Mouse (Mus musculus) midbrain, embryonic 11.5 days (tissue): Measurements from ENCODE around the gene Olfr12. TPM values are rescaled to one million over a fixed set of nuclear protein-coding genes. Genes with fewer than 3 reads are reported as not detected.

Source experiments
- ATAC-seq: fragments of 200-750 bp; cut with Nextera tagmentation; 2 replicates; pipeline ENCODE4 v1.8.0; 2017; ENCODE audit warnings: moderate TSS enrichment, moderate library complexity; ENCODE audit not compliant: low FRiP score
- DNase-seq: peaks from one replicate; pipeline ENCODE4 v3.0.0; 2015; ENCODE audit warnings: low spot score; ENCODE audit errors: missing footprints
- H3K27ac ChIP-seq: fragments of 300-500 bp; sonication (generic); 2 replicates; pipeline ENCODE4 v1.5.1; 2014; ENCODE audit warnings: low read depth, low read length
- H3K27me3 ChIP-seq: fragments of 300-500 bp; sonication (generic); 2 replicates; pipeline ENCODE4 v1.6.1; 2014; ENCODE audit warnings: mild to moderate bottlenecking, low read length, moderate library complexity, mixed read lengths; ENCODE audit not compliant: control insufficient read depth, insufficient read depth
- H3K36me3 ChIP-seq: fragments of 300-500 bp; sonication (generic); 2 replicates; pipeline ENCODE4 v1.6.1; 2014; ENCODE audit warnings: mild to moderate bottlenecking, low read length, moderate library complexity, mixed read lengths; ENCODE audit not compliant: control insufficient read depth, insufficient read depth
- H3K4me1 ChIP-seq: fragments of 300-500 bp; sonication (generic); 2 replicates; pipeline ENCODE4 v1.6.1; 2014; ENCODE audit warnings: low read length; ENCODE audit not compliant: control insufficient read depth, insufficient read depth
- H3K4me2 ChIP-seq: fragments of 300-500 bp; sonication (generic); 2 replicates; pipeline ENCODE4 v1.6.1; 2014; ENCODE audit warnings: mild to moderate bottlenecking, moderate library complexity
- H3K4me3 ChIP-seq: fragments of 300-500 bp; sonication (generic); 2 replicates; pipeline ENCODE4 v1.5.1; 2014; ENCODE audit warnings: low read depth, low read length
- H3K9ac ChIP-seq: fragments of 300-500 bp; sonication (generic); 2 replicates; pipeline ENCODE4 v1.6.1; 2014; ENCODE audit warnings: low read length
- H3K9me3 ChIP-seq: fragments of 300-500 bp; sonication (generic); 2 replicates; pipeline ENCODE4 v1.6.1; 2016; ENCODE audit warnings: low read length; ENCODE audit not compliant: control insufficient read depth
- WGBS: fragments of 180-500 bp; shearing (Covaris S2); extraction: QIAGEN DNeasy Blood & Tissue Kit; methylation state at CpG from one replicate; pipeline ENCODE4 v1.1.7; 2014; 5-methylcytosine and 5-hydroxymethylcytosine counted together
- polyA plus RNA-seq: library from polyadenylated mRNA; unstranded; fragments of >200 nt; fragmentation: Nextera tagmentation; extraction: Ambion mirVana; gene quantifications from 2 replicates; pipeline ENCODE4 v1.2.1, GENCODE M21; 2014

Olfr12 gene
- polyA plus RNA-seq, 1 experiment from 2014 or later: 0.05 TPM

DNA sequence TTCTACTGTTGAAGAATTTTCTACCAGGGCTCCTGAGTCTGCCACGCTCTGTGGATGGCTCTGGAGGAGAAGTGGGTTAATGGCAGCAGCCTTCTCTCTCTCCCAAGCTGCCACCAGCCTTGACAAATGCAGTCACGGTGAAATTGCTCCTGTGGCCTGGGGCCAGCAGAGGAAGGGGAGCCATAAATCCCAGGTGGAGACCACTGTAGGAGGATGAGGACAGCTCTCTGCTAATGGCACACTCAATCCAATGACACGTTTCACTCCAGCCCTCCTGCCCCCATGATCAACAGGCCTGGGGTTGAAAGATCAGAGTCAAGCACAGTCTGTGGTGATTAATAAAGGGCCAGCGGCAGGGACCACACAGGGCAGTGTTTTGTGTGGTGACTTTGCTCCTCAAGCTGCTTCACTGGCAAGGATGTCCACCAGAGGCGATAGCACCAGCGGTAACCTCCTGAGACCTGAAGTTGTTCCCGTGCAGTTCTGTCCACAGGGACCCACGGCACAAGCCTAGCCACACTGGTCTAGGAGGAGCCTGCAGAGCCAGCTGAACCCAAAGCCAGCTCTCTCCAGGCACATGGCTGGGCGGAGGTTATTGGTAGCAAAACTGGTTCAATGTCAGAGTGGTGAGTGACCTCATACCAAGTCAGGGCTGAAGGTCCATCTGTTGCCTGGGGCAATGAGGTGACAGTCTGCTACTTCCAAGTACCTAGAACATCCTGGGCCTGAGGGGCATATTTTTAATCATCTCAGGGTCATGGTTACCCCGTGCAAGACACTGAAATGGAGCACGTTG is 39.6 kb downstream of the Olfr12 start:
- ATAC-seq (no peak), DNase-seq (peak; percentile 45)
- no peak overlapping the region for H3K4me3 ChIP-seq
- WGBS: 81% methylated on average over 11 of the region's 11 CpGs
- H3K9ac ChIP-seq: no peak overlapping the region
- no peaks in the 10 kb centered on the region for H3K36me3 ChIP-seq
- no peaks in the 10 kb centered on the region for H3K27me3 ChIP-seq
- no peaks in the 10 kb centered on the region for H3K9me3 ChIP-seq
- no peaks in the 10 kb centered on the region for H3K4me1 ChIP-seq
- H3K27ac ChIP-seq: no peak overlapping the region
- H3K4me2 ChIP-seq: no peak overlapping the region

DNA sequence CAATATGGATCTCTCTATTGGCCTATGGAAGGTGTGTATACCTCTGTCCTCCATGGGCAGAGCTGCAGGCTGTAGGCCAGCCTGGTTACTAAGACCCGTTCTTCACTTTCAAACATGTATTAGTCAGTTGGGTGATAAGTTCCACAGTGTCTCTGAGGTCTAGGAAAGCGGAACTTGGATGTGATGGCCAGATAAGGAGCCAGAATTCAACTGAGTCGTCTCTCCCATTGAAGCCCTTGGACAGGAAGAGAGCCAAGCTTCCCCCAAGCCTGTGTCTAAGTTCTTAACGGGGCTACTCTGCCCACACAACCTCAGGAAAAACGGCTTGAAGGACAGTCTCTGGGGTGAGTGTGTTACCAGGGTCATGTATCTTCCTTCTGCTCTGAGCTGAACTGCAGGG is 41.8 kb downstream of the Olfr12 start:
- no peak overlapping the region for H3K9ac ChIP-seq
- H3K9me3 ChIP-seq: no peaks in the 10 kb centered on the region
- ATAC-seq (no peak), DNase-seq (no peak)
- no peaks in the 10 kb centered on the region for H3K4me1 ChIP-seq
- H3K4me3 ChIP-seq: no peak overlapping the region
- H3K27ac ChIP-seq: no peak overlapping the region
- WGBS: 75% methylated on average over 5 of the region's 5 CpGs
- H3K4me2 ChIP-seq: no peak overlapping the region
- no peaks in the 10 kb centered on the region for H3K27me3 ChIP-seq
- no peaks in the 10 kb centered on the region for H3K36me3 ChIP-seq

DNA sequence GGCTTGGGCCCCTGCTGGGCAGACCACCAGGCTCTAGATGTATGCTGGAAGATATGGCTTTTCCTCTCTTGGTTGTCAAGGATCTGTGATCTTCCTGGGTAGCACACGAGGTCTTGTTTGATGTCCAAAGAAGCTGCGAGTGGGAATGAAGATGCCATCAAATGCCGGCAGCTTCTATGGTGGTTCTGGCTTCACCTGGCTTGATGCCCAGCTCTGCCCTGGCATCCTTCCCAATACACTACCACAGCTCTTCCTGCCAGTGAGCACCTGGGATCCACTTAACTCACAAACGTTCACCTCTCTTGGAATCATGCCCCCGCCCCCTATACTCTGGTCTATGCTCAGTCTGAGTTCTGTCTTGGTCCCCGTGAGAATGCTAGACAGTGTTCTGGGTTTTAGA is 49.5 kb downstream of the Olfr12 start:
- no peak overlapping the region for H3K9ac ChIP-seq

DNA sequence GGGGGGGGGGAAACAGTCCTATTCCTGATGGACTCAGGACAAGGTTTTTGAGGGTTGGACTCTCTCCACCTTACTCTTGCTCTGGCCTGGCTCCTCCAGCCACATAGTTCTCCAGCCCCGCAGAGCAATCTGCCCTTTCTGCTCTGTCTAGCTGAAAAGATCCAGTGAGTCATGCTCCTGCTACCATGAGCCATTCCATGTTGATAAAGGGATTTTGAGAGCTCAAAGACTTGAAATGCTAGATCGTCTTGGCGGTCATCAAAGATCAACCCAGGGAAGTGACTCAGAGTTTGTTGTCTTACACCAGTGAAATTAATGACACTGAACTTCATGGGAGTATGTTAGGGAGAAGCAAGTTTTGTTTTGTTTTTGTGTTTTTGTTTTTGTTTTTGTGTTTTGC is 51.8 kb downstream of the Olfr12 start:
- no peaks in the 10 kb centered on the region for H3K27me3 ChIP-seq
- 86% methylated on average over 3 of the region's 3 CpGs for WGBS
- H3K4me1 ChIP-seq: no peaks in the 10 kb centered on the region
- no peak for DNase-seq
- no peak overlapping the region for H3K27ac ChIP-seq
- H3K36me3 ChIP-seq: no peaks in the 10 kb centered on the region
- H3K4me2 ChIP-seq: no peak overlapping the region
- no peaks in the 10 kb centered on the region for H3K9me3 ChIP-seq
- ATAC-seq: no peak
- no peak overlapping the region for H3K4me3 ChIP-seq
- H3K9ac ChIP-seq: no peak overlapping the region

More for the DNA sequence above, 49.5 kb downstream of the Olfr12 start:
- H3K9me3 ChIP-seq: no peaks in the 10 kb centered on the region
- ATAC-seq (no peak), DNase-seq (no peak)
- no peaks in the 10 kb centered on the region for H3K27me3 ChIP-seq
- 87% methylated on average over 6 of the region's 6 CpGs for WGBS
- H3K4me2 ChIP-seq: no peak overlapping the region
- no peak overlapping the region for H3K4me3 ChIP-seq
- H3K27ac ChIP-seq: no peak overlapping the region
- H3K36me3 ChIP-seq: no peaks in the 10 kb centered on the region
- H3K4me1 ChIP-seq: no peaks in the 10 kb centered on the region

DNA sequence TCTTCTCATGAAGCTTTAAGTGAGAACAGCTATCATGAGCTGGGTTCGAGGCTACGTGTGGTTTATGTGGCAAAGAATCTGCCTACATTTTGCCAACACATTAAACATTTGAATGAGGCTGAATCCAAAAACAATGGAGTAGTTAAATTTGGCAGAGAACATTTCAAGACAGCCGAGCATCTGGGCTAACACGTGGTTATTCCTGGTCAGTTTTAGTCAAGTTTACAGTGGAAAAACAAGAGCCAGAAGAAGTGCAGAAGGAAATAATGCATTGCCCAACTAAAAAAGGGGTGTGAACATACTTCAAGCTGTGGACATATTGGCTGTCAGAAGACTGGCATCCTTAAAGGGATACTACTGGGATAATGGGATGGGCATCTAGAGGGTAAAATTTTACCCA is 53.7 kb downstream of the Olfr12 start:
- Histone ChIP-seq H3K4me1 (no peaks in the 10 kb centered on the region), H3K36me3 (no peaks in the 10 kb centered on the region), H3K9me3 (no peaks in the 10 kb centered on the region), H3K9ac (no peak overlapping the region), H3K27me3 (no peaks in the 10 kb centered on the region), H3K4me2 (no peak overlapping the region), H3K27ac (no peak overlapping the region), H3K4me3 (no peak overlapping the region)
- ATAC-seq: no peak
- DNase-seq: no peak
- WGBS: 84% methylated on average over 4 of the region's 4 CpGs

Other genes starting within 250 kb of the Olfr12 start
- 274 and 289 TPM in 2 replicates for gene Ndufa10, start 143.9 kb upstream of the Olfr12 start, polyA plus RNA-seq
- gene Olfr1416, start 132.7 kb upstream of the Olfr12 start, polyA plus RNA-seq: not detected in 2 replicates
- not detected in 2 replicates for gene Olfr1415, start 121.7 kb upstream of the Olfr12 start, polyA plus RNA-seq
- gene Olfr1414, start 99.1 kb upstream of the Olfr12 start, polyA plus RNA-seq: not detected in 2 replicates
- not detected in 2 replicates for gene Olfr1413, start 46.5 kb upstream of the Olfr12 start, polyA plus RNA-seq
- gene Olfr1412, start 32.0 kb upstream of the Olfr12 start, polyA plus RNA-seq: not detected in 2 replicates
- not detected in 2 replicates for gene Olfr1411, start 23.4 kb upstream of the Olfr12 start, polyA plus RNA-seq
- not detected in 2 replicates for gene Olfr1410, start 12.0 kb upstream of the Olfr12 start, polyA plus RNA-seq
- 354 and 411 TPM in 2 replicates for gene Cops9, start 24.2 kb downstream of the Olfr12 start, polyA plus RNA-seq
- 0.08 TPM in 1 of 2 replicates, not detected in the other for gene Otos, start 31.1 kb downstream of the Olfr12 start, polyA plus RNA-seq
- gene Gpc1, start 213.9 kb downstream of the Olfr12 start, polyA plus RNA-seq: 32.1 and 41.8 TPM in 2 replicates